Mouse (Mus musculus) ES-E14 (cell line): ENCODE results near the gene Tom1l2.

Experiments used
- CHD2 ChIP-seq: IDR thresholded peaks from 2 replicates; pipeline ENCODE4 v1.6.1; 2014; ENCODE audit warnings: mild to moderate bottlenecking, low read depth, low read length, inconsistent platforms
- HCFC1 ChIP-seq: IDR thresholded peaks from 2 replicates; pipeline ENCODE4 v1.6.1; 2012; ENCODE audit warnings: low read length, inconsistent platforms, borderline replicate concordance; ENCODE audit not compliant: insufficient read depth
- MAFK ChIP-seq: IDR thresholded peaks from 2 replicates; pipeline ENCODE4 v1.6.1; 2014; ENCODE audit warnings: mild to moderate bottlenecking, low read depth, low read length, inconsistent platforms; ENCODE audit not compliant: insufficient read depth
- ZC3H11A ChIP-seq: IDR thresholded peaks from 2 replicates; pipeline ENCODE4 v1.6.1; 2012; ENCODE audit warnings: low read depth, mild to moderate bottlenecking, inconsistent platforms, low read length, borderline replicate concordance
- ZNF384 ChIP-seq: IDR thresholded peaks from 2 replicates; pipeline ENCODE4 v1.6.1; 2012; ENCODE audit warnings: low read depth, low read length, inconsistent platforms

DNA sequence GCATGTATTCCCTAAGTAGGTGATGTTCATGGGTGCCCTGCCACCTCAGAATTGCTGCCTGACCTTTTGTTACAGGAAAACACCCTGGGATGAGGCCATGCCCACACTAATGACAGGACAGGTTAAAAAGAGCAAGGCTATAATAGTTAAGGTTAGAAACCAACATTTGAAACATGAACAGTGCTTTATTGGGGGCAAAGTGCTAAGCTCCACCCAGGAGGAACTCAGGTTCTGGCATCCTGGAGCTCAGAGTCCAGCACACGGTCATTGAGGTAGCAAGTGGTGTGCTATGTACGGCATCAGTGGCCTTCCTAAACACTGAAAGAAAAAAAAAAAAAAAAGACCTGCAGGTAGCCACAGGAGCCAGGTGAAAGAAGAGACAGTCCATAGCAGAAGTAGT is 35.2 kb upstream of the Tom1l2 start:
- TF ChIP-seq MAFK (no peak), ZNF384 (no peak), CHD2 (no peak), HCFC1 (no peak), ZC3H11A (no peak)
